Mouse (Mus musculus) heart, embryonic 10.5 days (tissue): Measurements from ENCODE around the gene Ptafr. TPM values are rescaled to one million over a fixed set of nuclear protein-coding genes. Genes with fewer than 3 reads are reported as not detected.

ENCODE experiments used
- DNase-seq: peaks from one replicate; pipeline ENCODE4 v3.0.0-alpha.2; 2017; ENCODE audit warnings: low spot score
- H3K27ac ChIP-seq: fragments of 300-500 bp; sonication (generic); 2 replicates; pipeline ENCODE4 v1.5.1; 2016; ENCODE audit warnings: mild to moderate bottlenecking
- H3K27me3 ChIP-seq: fragments of 300-500 bp; sonication (generic); 2 replicates; pipeline ENCODE4 v1.6.1; 2016; ENCODE audit warnings: mild to moderate bottlenecking; ENCODE audit not compliant: poor library complexity, insufficient read depth, severe bottlenecking
- H3K36me3 ChIP-seq: fragments of 300-500 bp; sonication (generic); 2 replicates; pipeline ENCODE4 v1.6.1; 2016; ENCODE audit warnings: mild to moderate bottlenecking, moderate library complexity
- H3K4me1 ChIP-seq: fragments of 300-500 bp; sonication (generic); 2 replicates; pipeline ENCODE4 v1.6.1; 2016; ENCODE audit warnings: mild to moderate bottlenecking
- H3K4me3 ChIP-seq: fragments of 300-500 bp; sonication (generic); 2 replicates; pipeline ENCODE4 v1.5.1; 2016; ENCODE audit warnings: mild to moderate bottlenecking, moderate library complexity
- H3K9me3 ChIP-seq: fragments of 300-500 bp; sonication (generic); 2 replicates; pipeline ENCODE4 v1.6.1; 2016; ENCODE audit warnings: mild to moderate bottlenecking, moderate library complexity
- WGBS: fragments of 180-500 bp; shearing (Covaris S2); methylation state at CpG from one replicate; pipeline ENCODE4 v1.1.7; 2016; 5-methylcytosine and 5-hydroxymethylcytosine counted together
- polyA plus RNA-seq: library from polyadenylated mRNA; unstranded; fragments of >200 nt; fragmentation: Nextera tagmentation; extraction: Ambion mirVana; gene quantifications from 2 replicates; pipeline ENCODE4 v1.2.1, GENCODE M21; 2016

The Ptafr gene
- polyA plus RNA-seq = 0.11 and 0.35 TPM in 2 replicates

- Histone ChIP-seq H3K27ac (peak within 1 kb of the TSS; percentile 22; the same call in 1 of the 2 replicates), H3K27me3 (no peaks in the 10 kb centered on the region), H3K4me3 (no peak within 1 kb of the TSS), H3K9me3 (no peaks in the 10 kb centered on the region), H3K4me1 (peaks cover 12% of the 10 kb centered on the region), H3K36me3 (no peaks in the 10 kb centered on the region)
- DNase-seq = no peak
- WGBS = 25% methylated on average over 4 of the region's 4 CpGs
Observed at GRCm38 (mm10) chr4:132563965-132564364, at the start of gene Ptafr. Ptafr (plus strand) TSS chr4:132564067.

DNA sequence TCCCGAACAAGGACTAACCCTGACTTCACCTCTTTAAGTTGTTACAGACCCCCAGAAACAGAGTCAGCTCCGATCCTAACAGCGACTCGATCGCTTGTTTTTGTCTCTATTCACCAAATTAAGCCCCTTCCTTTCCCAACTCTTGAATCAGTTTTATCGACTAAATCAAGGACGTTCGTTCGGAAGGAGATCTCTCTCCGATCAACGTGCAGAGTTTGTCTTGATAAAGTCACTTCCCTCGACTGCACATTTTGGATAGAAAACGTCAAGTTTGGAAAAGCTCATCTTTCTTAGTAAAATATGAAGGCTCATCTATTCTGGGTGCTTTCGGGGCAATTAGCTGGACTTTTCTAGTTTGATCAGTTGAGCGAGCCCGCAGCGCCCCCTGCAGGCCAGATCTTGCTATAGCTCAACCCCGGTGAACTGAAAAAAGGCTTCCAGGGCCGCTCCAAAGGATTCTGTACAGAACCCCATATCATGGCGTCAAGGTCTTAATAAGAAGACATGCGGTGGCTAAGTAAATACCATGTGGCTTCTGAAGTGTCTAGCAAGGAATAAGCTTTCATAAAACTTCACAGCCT lies 49.2 kb upstream of the Ptafr start:
- WGBS = 3% methylated on average over 21 of the region's 21 CpGs
- Histone ChIP-seq H3K4me1 (peaks cover 16% of the 10 kb centered on the region), H3K36me3 (no peaks in the 10 kb centered on the region), H3K27me3 (no peaks in the 10 kb centered on the region), H3K27ac (peak overlapping the region; percentile 76), H3K9me3 (no peaks in the 10 kb centered on the region), H3K4me3 (peak overlapping the region; percentile 62)
- peak; percentile 93 for DNase-seq

DNA sequence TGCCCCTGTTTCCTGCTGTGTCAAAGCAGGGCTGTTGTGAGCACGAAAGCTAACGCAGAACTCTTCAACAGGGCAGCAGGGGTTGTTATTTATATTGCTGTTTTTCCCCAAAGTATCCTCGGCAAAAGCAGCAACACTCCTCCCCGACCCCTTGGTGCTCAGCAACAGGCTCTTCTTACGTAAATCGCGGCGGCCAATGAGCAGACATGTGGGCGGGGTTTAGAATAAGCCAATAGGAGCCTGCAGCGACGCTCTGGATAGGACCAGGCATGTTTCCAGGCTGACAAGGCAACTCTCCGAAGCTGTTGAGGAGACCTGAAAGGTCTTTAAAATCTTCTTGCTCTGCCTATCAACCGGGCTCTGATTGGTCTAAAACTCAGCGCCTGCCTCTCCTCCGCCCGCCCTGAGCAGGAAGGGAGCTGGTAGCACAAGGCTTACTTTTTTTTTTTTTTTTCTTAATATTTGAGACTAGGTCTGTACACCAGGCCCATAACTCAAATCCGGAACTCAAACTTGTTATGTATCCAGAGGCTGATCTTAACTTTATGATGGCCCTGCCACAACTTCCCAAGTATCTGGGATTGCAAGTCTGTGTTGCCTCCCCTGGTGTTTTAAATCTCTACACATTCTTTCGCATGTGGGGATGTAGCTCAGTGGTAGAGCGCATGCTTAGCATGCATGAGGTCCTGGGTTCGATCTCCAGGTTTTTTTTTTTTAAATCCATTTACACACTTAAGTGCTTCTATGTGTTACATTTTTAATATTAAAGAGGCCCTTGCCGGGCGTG lies 48.3 kb upstream of the Ptafr start:
- Histone ChIP-seq H3K4me1 (peaks cover 14% of the 10 kb centered on the region), H3K4me3 (peak overlapping the region; percentile 62), H3K36me3 (no peaks in the 10 kb centered on the region), H3K27ac (peak overlapping the region; percentile 76), H3K9me3 (no peaks in the 10 kb centered on the region), H3K27me3 (no peaks in the 10 kb centered on the region)
- DNase-seq = peak; percentile 98
- 21% methylated on average over 22 of the region's 22 CpGs for WGBS

DNA sequence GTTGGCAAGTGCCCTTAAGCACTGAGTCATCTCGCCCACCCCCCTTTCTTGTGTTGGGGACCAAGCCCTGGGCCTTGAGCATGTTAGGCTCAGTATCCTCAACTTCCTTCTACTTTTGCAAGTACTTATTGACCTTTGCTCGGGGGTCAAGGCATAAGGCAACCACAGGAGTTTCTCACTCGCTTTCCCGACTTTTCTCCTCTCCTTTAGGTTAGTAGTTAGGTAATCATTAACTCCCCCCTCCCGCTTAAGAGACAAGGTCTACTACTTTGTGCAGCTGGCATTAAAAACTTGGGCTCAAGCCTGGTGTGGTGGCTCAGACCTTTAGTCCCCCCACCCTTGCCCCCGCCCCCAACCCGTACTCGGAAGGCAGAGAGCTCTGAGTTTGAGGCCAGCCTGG lies 45.8 kb upstream of the Ptafr start:
- H3K4me1 ChIP-seq = peaks cover 12% of the 10 kb centered on the region
- 80% methylated on average over 8 of the region's 8 CpGs for WGBS
- no peaks in the 10 kb centered on the region for H3K27me3 ChIP-seq
- no peak overlapping the region for H3K27ac ChIP-seq
- no peaks in the 10 kb centered on the region for H3K36me3 ChIP-seq
- no peak overlapping the region for H3K4me3 ChIP-seq
- no peaks in the 10 kb centered on the region for H3K9me3 ChIP-seq
- DNase-seq = no peak

DNA sequence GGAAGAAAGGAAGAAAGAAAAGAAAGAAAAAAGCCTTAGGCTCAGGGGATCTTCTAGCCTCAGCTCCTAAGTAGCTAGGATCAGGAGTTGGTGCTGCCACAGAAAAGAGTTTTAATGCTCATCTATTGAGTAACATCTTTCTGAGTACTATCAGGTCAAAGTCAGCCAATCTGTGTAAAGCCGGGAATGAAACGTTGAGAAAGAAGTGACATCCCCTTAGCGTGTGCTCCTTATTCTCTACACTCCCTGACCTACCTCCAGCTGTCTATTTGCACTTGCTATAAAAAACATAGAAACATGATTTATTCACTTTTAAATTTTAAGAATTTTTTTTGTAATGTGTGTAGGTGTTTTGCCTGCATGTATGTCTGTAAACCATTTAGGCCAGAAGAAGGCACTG lies 44.7 kb upstream of the Ptafr start:
- Histone ChIP-seq H3K4me3 (no peak overlapping the region), H3K4me1 (peaks cover 5% of the 10 kb centered on the region), H3K27ac (no peak overlapping the region), H3K9me3 (no peaks in the 10 kb centered on the region), H3K36me3 (no peaks in the 10 kb centered on the region), H3K27me3 (no peaks in the 10 kb centered on the region)
- WGBS = 90% methylated on average over 3 of the region's 3 CpGs
- no peak for DNase-seq

GRCm38 (mm10) chr4:132524321-132524741 lies 39.5 kb upstream of the Ptafr start:
- 24% methylated on average over 11 of the region's 11 CpGs for WGBS
- peaks cover 9% of the 10 kb centered on the region for H3K4me1 ChIP-seq
- no peak overlapping the region for H3K4me3 ChIP-seq
- H3K9me3 ChIP-seq = no peaks in the 10 kb centered on the region
- peak overlapping the region; percentile 59 for H3K27ac ChIP-seq
- DNase-seq = no peak
- H3K36me3 ChIP-seq = peaks cover 2% of the 10 kb centered on the region
- H3K27me3 ChIP-seq = no peaks in the 10 kb centered on the region

- Histone ChIP-seq H3K9me3 (no peaks in the 10 kb centered on the region), H3K27ac (peak overlapping the region; percentile 59; the same call in 1 of the 2 replicates), H3K4me1 (peaks cover 9% of the 10 kb centered on the region), H3K36me3 (peaks cover 6% of the 10 kb centered on the region), H3K27me3 (no peaks in the 10 kb centered on the region), H3K4me3 (no peak overlapping the region)
- WGBS = 45% methylated on average over 6 of the region's 6 CpGs
- no peak for DNase-seq
Observed at GRCm38 (mm10) chr4:132524808-132525207, 39.1 kb upstream of the Ptafr start.

DNA sequence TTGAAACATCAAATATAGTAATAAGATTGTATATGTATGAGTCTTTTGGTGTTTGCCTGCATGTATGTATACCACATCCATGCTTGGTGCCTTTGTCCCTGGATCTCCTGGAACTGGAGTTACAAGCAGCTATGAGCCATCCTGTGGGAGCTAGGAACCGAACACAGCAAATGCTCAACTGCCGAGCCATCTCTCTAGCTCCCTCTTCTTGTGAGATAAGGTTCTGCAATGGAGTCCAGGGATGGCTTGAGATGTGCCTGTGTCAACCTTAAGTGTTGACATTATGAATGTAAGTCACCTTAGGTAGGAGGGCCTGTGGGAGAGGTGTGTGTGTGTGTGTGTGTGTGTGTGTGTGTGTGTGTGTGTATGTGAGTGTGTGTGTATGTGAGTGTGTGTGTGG lies 37.2 kb upstream of the Ptafr start:
- DNase-seq = no peak
- Histone ChIP-seq H3K4me3 (no peak overlapping the region), H3K27ac (no peak overlapping the region), H3K4me1 (peaks cover 9% of the 10 kb centered on the region), H3K36me3 (peaks cover 22% of the 10 kb centered on the region), H3K9me3 (no peaks in the 10 kb centered on the region), H3K27me3 (no peaks in the 10 kb centered on the region)
- WGBS = 43% methylated on average over 2 of the region's 2 CpGs

DNA sequence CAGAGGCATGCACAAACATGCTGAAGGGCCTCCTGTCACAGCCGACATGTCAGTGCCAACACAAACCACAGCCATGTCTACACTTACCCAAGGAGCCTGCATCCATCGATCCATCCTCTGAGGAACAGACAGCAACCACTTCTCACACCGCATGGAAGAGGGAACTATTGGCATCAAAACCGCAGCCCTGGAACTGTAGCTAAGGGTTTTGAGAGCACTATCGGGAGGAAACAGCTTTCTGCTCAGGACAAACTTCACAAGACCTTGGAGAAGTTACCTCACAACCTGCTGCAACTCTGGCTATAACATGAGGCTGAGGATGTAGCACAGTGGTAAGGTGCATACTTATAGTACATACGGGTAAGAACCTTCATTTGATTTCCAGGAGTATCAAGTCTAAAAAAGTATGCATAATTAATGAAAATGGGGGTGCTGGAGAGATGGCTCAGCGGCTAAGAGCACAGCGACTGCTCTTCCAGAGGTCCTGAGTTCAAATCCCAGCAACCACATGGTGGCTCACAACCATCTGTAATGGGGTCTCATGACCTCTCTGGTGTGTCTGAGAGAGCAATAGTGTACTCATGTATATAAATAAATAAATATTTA lies 35.8 kb upstream of the Ptafr start:
- DNase-seq = no peak
- Histone ChIP-seq H3K27me3 (no peaks in the 10 kb centered on the region), H3K4me3 (no peak overlapping the region), H3K9me3 (no peaks in the 10 kb centered on the region), H3K36me3 (peaks cover 23% of the 10 kb centered on the region), H3K4me1 (peaks cover 18% of the 10 kb centered on the region), H3K27ac (no peak overlapping the region)
- 90% methylated on average over 8 of the region's 8 CpGs for WGBS

- peaks cover 21% of the 10 kb centered on the region for H3K4me1 ChIP-seq
- no peaks in the 10 kb centered on the region for H3K27me3 ChIP-seq
- WGBS = 84% methylated on average over 4 of the region's 4 CpGs
- no peaks in the 10 kb centered on the region for H3K9me3 ChIP-seq
- no peak overlapping the region for H3K27ac ChIP-seq
- no peak for DNase-seq
- peaks cover 23% of the 10 kb centered on the region for H3K36me3 ChIP-seq
- no peak overlapping the region for H3K4me3 ChIP-seq
Observed at GRCm38 (mm10) chr4:132529344-132529743, 34.5 kb upstream of the Ptafr start.

DNA sequence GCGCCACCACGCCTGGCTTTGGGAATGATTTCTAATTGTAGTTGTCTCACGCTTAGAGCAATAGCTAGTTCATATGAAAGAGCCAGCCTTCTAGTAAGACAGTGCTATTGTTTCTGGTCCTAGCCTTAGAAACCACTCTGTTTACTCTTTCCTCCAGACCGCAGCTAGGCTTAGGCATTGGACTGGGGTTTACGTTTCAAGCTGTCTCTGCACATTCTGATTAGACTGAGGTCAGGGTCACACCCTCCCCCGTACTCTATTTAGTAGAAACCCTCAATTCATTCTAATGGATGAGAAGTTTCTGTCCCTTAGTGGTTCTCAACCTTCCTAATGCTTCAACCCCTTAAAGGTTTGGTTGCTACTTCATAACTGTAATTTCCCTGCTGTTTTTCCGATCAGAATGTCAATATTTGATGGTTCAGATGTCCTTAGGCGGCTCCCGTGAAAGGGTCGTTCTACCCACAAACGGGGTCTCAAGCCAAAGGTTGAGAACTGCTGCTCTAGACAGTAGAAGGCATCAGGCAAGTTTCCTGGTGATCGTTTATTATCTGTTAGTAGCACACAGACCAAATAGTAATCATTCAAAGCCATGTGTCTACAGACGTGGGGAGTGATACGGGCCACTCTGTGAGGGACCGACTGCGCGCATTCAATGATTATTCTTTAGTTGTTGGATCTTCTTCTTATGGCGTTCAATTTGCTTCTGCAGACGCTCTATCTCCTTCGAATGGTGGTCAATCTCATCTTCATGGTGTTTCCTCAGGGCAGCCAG lies 33.6 kb upstream of the Ptafr start:
- no peaks in the 10 kb centered on the region for H3K27me3 ChIP-seq
- WGBS = 82% methylated on average over 20 of the region's 20 CpGs
- no peak overlapping the region for H3K4me3 ChIP-seq
- H3K27ac ChIP-seq = 0 out of 2 replicates have a peak overlapping the region, but pooled peaks have one; percentile 24
- DNase-seq = no peak
- H3K9me3 ChIP-seq = no peaks in the 10 kb centered on the region
- peaks cover 23% of the 10 kb centered on the region for H3K36me3 ChIP-seq
- 0 out of 2 replicates have a peak, but pooled peaks cover 16% of the 10 kb centered on the region for H3K4me1 ChIP-seq

- Histone ChIP-seq H3K4me3 (peak overlapping the region; percentile 88), H3K36me3 (peaks cover 23% of the 10 kb centered on the region), H3K9me3 (no peaks in the 10 kb centered on the region), H3K4me1 (peaks cover 23% of the 10 kb centered on the region; the same call in 1 of the 2 replicates), H3K27ac (peak overlapping the region; percentile 95), H3K27me3 (no peaks in the 10 kb centered on the region)
- WGBS = 6% methylated on average over 5 of the region's 5 CpGs
- DNase-seq = peak; percentile 84
Observed at GRCm38 (mm10) chr4:132532496-132532895, 31.4 kb upstream of the Ptafr start.
